Mouse (Mus musculus) hindbrain, embryonic 12.5 days (tissue): ENCODE measurements around the gene Melk. TPM values are rescaled to one million over a fixed set of nuclear protein-coding genes. Genes with fewer than 3 reads are reported as not detected.

Source experiments
- ATAC-seq: fragments of 200-750 bp; cut with Nextera tagmentation; 2 replicates; pipeline ENCODE4 v1.8.0; 2017; ENCODE audit warnings: moderate TSS enrichment; ENCODE audit not compliant: low FRiP score
- H3K27ac ChIP-seq: fragments of 300-500 bp; sonication (generic); 2 replicates; pipeline ENCODE4 v1.5.1; 2016; ENCODE audit warnings: mild to moderate bottlenecking
- H3K27me3 ChIP-seq: fragments of 300-500 bp; sonication (generic); 2 replicates; pipeline ENCODE4 v1.6.1; 2016; ENCODE audit warnings: mild to moderate bottlenecking
- H3K36me3 ChIP-seq: fragments of 300-500 bp; sonication (generic); 2 replicates; pipeline ENCODE4 v1.6.1; 2016; ENCODE audit warnings: mild to moderate bottlenecking
- H3K4me1 ChIP-seq: fragments of 300-500 bp; sonication (generic); 2 replicates; pipeline ENCODE4 v1.6.1; 2016
- H3K4me2 ChIP-seq: fragments of 300-500 bp; sonication (generic); replicated peaks from 2 replicates; pipeline ENCODE4 v1.6.1; 2016; ENCODE audit warnings: mild to moderate bottlenecking
- H3K4me3 ChIP-seq: fragments of 300-500 bp; sonication (generic); 2 replicates; pipeline ENCODE4 v1.5.1; 2016; ENCODE audit warnings: mild to moderate bottlenecking
- H3K9ac ChIP-seq: fragments of 300-500 bp; sonication (generic); 2 replicates; pipeline ENCODE4 v1.6.1; 2016; ENCODE audit warnings: mild to moderate bottlenecking, moderate library complexity
- H3K9me3 ChIP-seq: fragments of 300-500 bp; sonication (generic); replicated peaks from 2 replicates; pipeline ENCODE4 v1.6.1; 2016; ENCODE audit warnings: mild to moderate bottlenecking
- WGBS: fragments of 180-500 bp; shearing (Covaris S2); methylation state at CpG from one replicate; pipeline ENCODE4 v1.1.7; 2016; 5-methylcytosine and 5-hydroxymethylcytosine counted together
- polyA plus RNA-seq: library from polyadenylated mRNA; unstranded; fragments of >200 nt; fragmentation: Nextera tagmentation; extraction: Ambion mirVana; gene quantifications from 2 replicates; pipeline ENCODE4 v1.2.1, GENCODE M21; 2016

Gene Melk
- polyA plus RNA-seq, 1 experiment from 2014 or later, result 32.0 TPM

- no peak for ATAC-seq
- Histone ChIP-seq H3K4me3 (no peak overlapping the region), H3K4me1 (no peaks in the 10 kb centered on the region), H3K4me2 (no peak overlapping the region), H3K36me3 (no peaks in the 10 kb centered on the region), H3K27me3 (no peaks in the 10 kb centered on the region), H3K27ac (no peak overlapping the region), H3K9ac (no peak overlapping the region), H3K9me3 (no peaks in the 10 kb centered on the region)
- 91% methylated on average over 7 of the region's 7 CpGs for WGBS
Observed at GRCm38 (mm10) chr4:44361670-44362069, 61.0 kb downstream of the Melk start.

GRCm38 (mm10) chr4:44363434-44364013, 62.8 kb downstream of the Melk start:
- no peak for ATAC-seq
- 87% methylated on average over 12 of the region's 12 CpGs for WGBS

GRCm38 (mm10) chr4:44392231-44393216, 91.8 kb downstream of the Melk start:
- peak; percentile 81 for ATAC-seq
- Histone ChIP-seq H3K36me3 (no peaks in the 10 kb centered on the region), H3K27ac (peak overlapping the region; percentile 48), H3K27me3 (no peaks in the 10 kb centered on the region), H3K9ac (no peak overlapping the region), H3K4me2 (peak overlapping the region; percentile 30; the same call in 1 of the 2 replicates), H3K4me3 (no peak overlapping the region), H3K9me3 (no peaks in the 10 kb centered on the region), H3K4me1 (0 out of 2 replicates have a peak, but pooled peaks cover 2% of the 10 kb centered on the region)
- 58% methylated on average over 34 of the region's 37 CpGs for WGBS

More at GRCm38 (mm10) chr4:44363434-44364013, 62.8 kb downstream of the Melk start:
- no peaks in the 10 kb centered on the region for H3K27me3 ChIP-seq
- H3K27ac ChIP-seq, result no peak overlapping the region
- no peak overlapping the region for H3K9ac ChIP-seq
- no peaks in the 10 kb centered on the region for H3K9me3 ChIP-seq
- no peaks in the 10 kb centered on the region for H3K36me3 ChIP-seq
- no peak overlapping the region for H3K4me2 ChIP-seq
- no peaks in the 10 kb centered on the region for H3K4me1 ChIP-seq
- no peak overlapping the region for H3K4me3 ChIP-seq

- Histone ChIP-seq H3K27me3 (peaks cover 5% of the 10 kb centered on the region; the same call in 1 of the 2 replicates), H3K4me1 (no peaks in the 10 kb centered on the region), H3K9me3 (no peaks in the 10 kb centered on the region), H3K27ac (no peak overlapping the region), H3K4me2 (no peak overlapping the region), H3K9ac (no peak overlapping the region), H3K36me3 (no peaks in the 10 kb centered on the region), H3K4me3 (no peak overlapping the region)
- ATAC-seq, result 0 out of 2 replicates have a peak, but pooled peaks have one; percentile 8
- WGBS, result 7% methylated on average over 5 of the region's 5 CpGs
Observed at GRCm38 (mm10) chr4:44402607-44403006, 101.9 kb downstream of the Melk start.

- no peak overlapping the region for H3K4me2 ChIP-seq
- H3K36me3 ChIP-seq, result no peaks in the 10 kb centered on the region
- H3K27ac ChIP-seq, result no peak overlapping the region
- 0 out of 2 replicates have a peak overlapping the region, but pooled peaks have one; percentile 32 for H3K9ac ChIP-seq
- no peaks in the 10 kb centered on the region for H3K9me3 ChIP-seq
- peaks cover 5% of the 10 kb centered on the region; the same call in 1 of the 2 replicates for H3K27me3 ChIP-seq
- ATAC-seq, result no peak
- 80% methylated on average over 5 of the region's 5 CpGs for WGBS
- no peaks in the 10 kb centered on the region for H3K4me1 ChIP-seq
- no peak overlapping the region for H3K4me3 ChIP-seq
Observed at GRCm38 (mm10) chr4:44404487-44404886, 103.8 kb downstream of the Melk start.

Other genes with a start within 250 kb of the Melk start
- 24.6 and 28.2 TPM in 2 replicates for gene Gne, start 216.7 kb upstream of the Melk start, polyA plus RNA-seq
- gene Rnf38, start 67.1 kb upstream of the Melk start, polyA plus RNA-seq, result 59.6 and 62.7 TPM in 2 replicates